In the genomic region with DNA sequence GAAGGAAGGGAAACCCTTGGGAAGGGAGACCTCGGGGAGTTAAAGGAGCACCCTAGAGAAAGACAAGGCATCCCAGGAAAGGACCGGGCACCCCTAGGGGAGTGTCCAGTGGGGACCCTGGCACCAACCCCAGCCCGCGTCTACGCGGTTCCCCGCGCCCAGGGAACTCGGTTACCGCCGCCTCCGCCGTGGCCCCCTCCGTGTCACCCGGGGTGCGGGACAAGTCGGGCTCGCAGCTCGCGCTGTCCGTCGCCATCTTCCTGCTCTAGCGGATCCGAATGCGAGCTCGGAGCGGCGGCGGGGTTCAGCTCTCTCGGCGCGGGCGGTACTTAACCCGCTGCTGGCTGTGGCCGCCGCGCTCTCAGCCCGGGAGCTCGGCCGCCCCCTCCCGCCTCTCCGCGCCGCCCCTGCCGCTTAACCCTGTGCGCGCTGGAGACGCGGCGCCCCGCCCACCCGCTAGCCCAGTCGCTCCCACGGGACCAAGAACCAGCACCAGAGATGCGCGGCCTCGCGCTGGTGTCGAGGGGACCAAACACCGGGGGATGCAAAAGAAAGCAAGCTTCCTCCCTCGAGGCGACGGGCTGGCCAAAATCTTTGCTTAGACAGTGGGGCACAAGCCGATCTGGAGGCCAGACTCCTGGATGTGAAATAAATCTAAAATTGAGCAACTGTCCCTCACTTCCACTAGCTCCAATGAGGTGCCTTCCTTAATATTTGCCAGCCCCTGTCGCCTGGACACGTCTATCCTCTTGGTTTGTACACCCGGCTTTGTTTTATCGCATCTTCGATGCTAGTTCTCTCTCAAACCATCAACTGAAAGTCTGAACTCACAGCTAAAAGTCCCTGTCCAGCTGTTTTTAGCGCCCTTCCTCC, we compare ENCODE assay signal across 8 mouse cellular contexts. TPM values are rescaled to one million over a fixed set of nuclear protein-coding genes. Genes with fewer than 3 reads are reported as not detected.
DNase-seq lines count a peak whose midpoint lies in the region; ATAC-seq and TF ChIP-seq lines count a peak whose summit lies in the region.

A gene (minus strand): TSS at position 364 of the 873 bp plus-strand sequence.

- DNase-seq in adrenal gland, adult (ENCODE audit: inconsistent age in 2 of 2, low spot score in 1 of 2): peak; percentile 83 to 93
- peak; percentile 71 to 76 for DNase-seq in cerebellum, postnatal 14 days
- peak; percentile 58 to 72 for DNase-seq in frontal cortex, postnatal 25 days (ENCODE audit: low spot score in 2 of 2)
- DNase-seq in hindbrain, embryonic 11.5 days (ENCODE audit: low spot score): peak; percentile 85
- peak; percentile 72 to 78 for DNase-seq in layer of hippocampus, postnatal 25 days (ENCODE audit: extremely low spot score in 1 of 2, low spot score in 1 of 2)
- DNase-seq in lung, postnatal 0 days (ENCODE audit: low spot score): peak; percentile 78
- peak; percentile 83 for DNase-seq in right cerebral cortex, adult 18-20 months

- H3K4me1 ChIP-seq in hindbrain, embryonic 11.5 days (replicated peaks; ENCODE audit: control insufficient read depth, insufficient read depth, low read length): peaks cover 2% of the 10 kb centered on the region; the same call in 1 of the 2 replicates
- peaks cover 3% of the 10 kb centered on the region; the same call in 1 of the 2 replicates for H3K4me1 ChIP-seq in lung, postnatal 0 days (ENCODE audit: insufficient read depth, low read depth, low read length)

- peak within 1 kb of the TSS; percentile 84 for H3K4me2 ChIP-seq in hindbrain, embryonic 11.5 days (replicated peaks; ENCODE audit: low read depth, low read length)
- H3K4me2 ChIP-seq in lung, postnatal 0 days (replicated peaks; ENCODE audit: low read depth, low read length): peak within 1 kb of the TSS; percentile 92

- H3K36me3 ChIP-seq in hindbrain, embryonic 11.5 days (ENCODE audit: control insufficient read depth, insufficient read depth, low read length): no peaks in the 10 kb centered on the region
- H3K36me3 ChIP-seq in lung, postnatal 0 days (ENCODE audit: insufficient read depth, low read length): no peaks in the 10 kb centered on the region

- WGBS in hindbrain, embryonic 11.5 days: under 1% methylated on average over 56 of the region's 70 CpGs
- WGBS in lung, postnatal 0 days: 2% methylated on average over 52 of the region's 70 CpGs

- no peak for TF ChIP-seq EP300 in lung, postnatal 0 days (IDR thresholded peaks at IDR 0.05)

- peak within 1 kb of the TSS; percentile 84 for H3K9ac ChIP-seq in hindbrain, embryonic 11.5 days (ENCODE audit: low read depth, low read length)
- H3K9ac ChIP-seq in lung, postnatal 0 days (replicated peaks; ENCODE audit: low read depth): peak within 1 kb of the TSS; percentile 44

- peak; percentile 95 for ATAC-seq in hindbrain, embryonic 11.5 days (ENCODE audit: low FRiP score)
- peak; percentile 95 for ATAC-seq in lung, postnatal 0 days
- no peak for ATAC-seq in monocyte, adult 5-6 weeks (replicated peaks; ENCODE audit: insufficient number of reproducible peaks, low FRiP score, low TSS enrichment, poor library complexity, severe bottlenecking)

- no peaks in the 10 kb centered on the region for H3K9me3 ChIP-seq in hindbrain, embryonic 11.5 days (ENCODE audit: control insufficient read depth, low read length)
- no peaks in the 10 kb centered on the region for H3K9me3 ChIP-seq in lung, postnatal 0 days (ENCODE audit: low read length)

- peak within 1 kb of the TSS; percentile 76 for H3K4me3 ChIP-seq in hindbrain, embryonic 11.5 days (ENCODE audit: low read depth, low read length)
- peak within 1 kb of the TSS; percentile 72 for H3K4me3 ChIP-seq in lung, postnatal 0 days (ENCODE audit: low read depth, low read length)

- no peaks in the 10 kb centered on the region for H3K27me3 ChIP-seq in hindbrain, embryonic 11.5 days (ENCODE audit: control insufficient read depth, insufficient read depth, low read length)
- 0 out of 2 replicates have a peak, but pooled peaks cover 5% of the 10 kb centered on the region for H3K27me3 ChIP-seq in lung, postnatal 0 days (replicated peaks; ENCODE audit: insufficient read depth, low read length)

- peak within 1 kb of the TSS; percentile 67 for H3K27ac ChIP-seq in hindbrain, embryonic 11.5 days (ENCODE audit: low read depth, low read length)
- no peak within 1 kb of the TSS for H3K27ac ChIP-seq in lung, postnatal 0 days (ENCODE audit: low read length)

- TF ChIP-seq CTCF in lung, postnatal 0 days (IDR thresholded peaks at IDR 0.05): peak; percentile 23

RNA-seq across cellular contexts. Expression of the gene that starts here (rescaled TPM):
- 19.8 and 25.1 TPM in 2 replicates for polyA plus RNA-seq in hindbrain, embryonic 11.5 days (2014; fragmentation: Nextera tagmentation; extraction: Ambion mirVana)
- total RNA-seq in layer of hippocampus, postnatal 25 days (2021): 100 to 1,000 TPM; 197 to 294 TPM
- polyA plus RNA-seq in lung, postnatal 0 days (2015; fragmentation: Nextera tagmentation; extraction: Ambion mirVana): 7.3 and 10.8 TPM in 2 replicates
- total RNA-seq in monocyte, adult 5-6 weeks (2017): not detected in 3 replicates

Comparison
In these comparisons a context has a peak if more than half of its experiments do, and no peak if none do; other contexts are left out.
1. RNA of the gene that starts here (total RNA-seq): 197 to 294 TPM in layer of hippocampus, postnatal 25 days; not detected in monocyte, adult 5-6 weeks; every median in the first group is over 100 times any median in the second.
2. Peak in every context shown above with its lines, with median percentiles within 50 percentile points of each other: DNase-seq.